Mouse (Mus musculus): ENCODE measurements around the gene Ctla4. TPM values are rescaled to one million over a fixed set of nuclear protein-coding genes. Genes with fewer than 3 reads are reported as not detected.

The Ctla4 gene
- polyA plus RNA-seq, 2 experiments from 2014 or later = 274 to 291 TPM

Other genes with a start within 250 kb of the Ctla4 start
- gene Cd28, start 170.2 kb upstream of the Ctla4 start, polyA plus RNA-seq (2017; shearing (Covaris generic)) = 100 to 1,000 TPM; 276 to 286 TPM
- 100 to 1,000 TPM; 309 to 337 TPM for gene Icos, start 90.9 kb downstream of the Ctla4 start, polyA plus RNA-seq (2017; shearing (Covaris generic))